Mouse (Mus musculus): ENCODE measurements at regions not wholly inside any gene's neighbourhood (a gene's known extent, or its start where the extent isn't known, plus 50 kb on each side); places are given as distances from the start of the nearest gene placed in this dataset.

- DNase-seq (ENCODE audit: low spot score) (no peak), ATAC-seq (ENCODE audit: low FRiP score, low TSS enrichment) (no peak)
- H3K27ac ChIP-seq (replicated peaks) = no peak overlapping the region
- no peaks in the 10 kb centered on the region for H3K4me1 ChIP-seq (replicated peaks; ENCODE audit: control insufficient read depth, insufficient read depth)
- no peaks in the 10 kb centered on the region for H3K36me3 ChIP-seq (ENCODE audit: control insufficient read depth, insufficient read depth, low read length)
- H3K27me3 ChIP-seq (ENCODE audit: control insufficient read depth, insufficient read depth, low read length) = no peaks in the 10 kb centered on the region
- WGBS = 63% methylated on average over 1 of the region's 1 CpGs
- TF ChIP-seq CTCF (IDR thresholded peaks at IDR 0.05; ENCODE audit: low read depth) (no peak), EP300 (optimal IDR thresholded peaks at IDR 0.05) (no peak)
- no peak overlapping the region for H3K4me2 ChIP-seq (replicated peaks; ENCODE audit: low read depth)
- H3K9ac ChIP-seq (ENCODE audit: low read length) = no peak overlapping the region
- no peaks in the 10 kb centered on the region for H3K9me3 ChIP-seq (ENCODE audit: control insufficient read depth, low read length)
- H3K4me3 ChIP-seq (ENCODE audit: low read depth, low read length) = no peak overlapping the region
Observed at GRCm38 (mm10) chr5:45036430-45036829, 236.9 kb upstream of the Ldb2 start.

GRCm38 (mm10) chr5:45033146-45033545 is 233.7 kb upstream of the Ldb2 start:
- Histone ChIP-seq H3K9ac (ENCODE audit: low read length) (no peak overlapping the region), H3K4me3 (ENCODE audit: low read depth, low read length) (no peak overlapping the region), H3K9me3 (ENCODE audit: control insufficient read depth, low read length) (no peaks in the 10 kb centered on the region), H3K36me3 (ENCODE audit: control insufficient read depth, insufficient read depth, low read length) (no peaks in the 10 kb centered on the region), H3K4me1 (replicated peaks; ENCODE audit: control insufficient read depth, insufficient read depth) (no peaks in the 10 kb centered on the region), H3K27me3 (ENCODE audit: control insufficient read depth, insufficient read depth, low read length) (no peaks in the 10 kb centered on the region), H3K27ac (replicated peaks) (no peak overlapping the region), H3K4me2 (replicated peaks; ENCODE audit: low read depth) (no peak overlapping the region)
- TF ChIP-seq CTCF (IDR thresholded peaks at IDR 0.05; ENCODE audit: low read depth) (no peak), EP300 (optimal IDR thresholded peaks at IDR 0.05) (no peak)
- DNase-seq (ENCODE audit: low spot score) = no peak
- ATAC-seq (ENCODE audit: low FRiP score, low TSS enrichment) = no peak
- 73% methylated on average over 1 of the region's 1 CpGs for WGBS

DNA sequence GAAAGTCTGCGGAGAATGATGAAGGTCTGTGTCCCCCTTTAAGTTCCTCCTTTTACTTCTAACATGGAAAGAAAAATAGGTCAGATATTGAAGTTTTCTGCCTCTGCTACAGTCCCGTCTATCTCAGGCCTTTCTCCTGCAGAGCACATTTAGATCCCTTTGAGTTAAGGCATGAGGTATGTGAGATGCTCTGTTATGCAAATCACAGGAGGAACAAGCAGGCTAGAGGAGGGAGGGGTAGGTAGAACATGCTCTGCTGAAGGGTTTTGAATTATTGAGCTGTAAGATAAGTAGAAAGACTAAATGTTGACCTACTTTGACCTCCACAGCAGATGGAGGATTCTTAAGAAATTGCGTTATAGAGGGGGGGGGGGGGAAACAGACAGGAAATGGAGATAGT is 228.4 kb upstream of the Ldb2 start:
- no peak overlapping the region for H3K9ac ChIP-seq (ENCODE audit: low read length)
- H3K9me3 ChIP-seq (ENCODE audit: control insufficient read depth, low read length) = no peaks in the 10 kb centered on the region
- no peak for TF ChIP-seq EP300 (optimal IDR thresholded peaks at IDR 0.05)
- no peaks in the 10 kb centered on the region for H3K36me3 ChIP-seq (ENCODE audit: control insufficient read depth, insufficient read depth, low read length)
- DNase-seq (ENCODE audit: low spot score) (no peak), ATAC-seq (ENCODE audit: low FRiP score, low TSS enrichment) (no peak)
- 46% methylated on average over 3 of the region's 3 CpGs for WGBS
- no peak overlapping the region for H3K4me2 ChIP-seq (replicated peaks; ENCODE audit: low read depth)
- H3K4me1 ChIP-seq (replicated peaks; ENCODE audit: control insufficient read depth, insufficient read depth) = no peaks in the 10 kb centered on the region
- no peak overlapping the region for H3K27ac ChIP-seq (replicated peaks)
- H3K4me3 ChIP-seq (ENCODE audit: low read depth, low read length) = no peak overlapping the region
- no peaks in the 10 kb centered on the region for H3K27me3 ChIP-seq (ENCODE audit: control insufficient read depth, insufficient read depth, low read length)

- no peak for DNase-seq (ENCODE audit: low spot score)
- Histone ChIP-seq H3K36me3 (ENCODE audit: control insufficient read depth, insufficient read depth, low read length) (no peaks in the 10 kb centered on the region), H3K9ac (ENCODE audit: low read length) (no peak overlapping the region), H3K4me2 (replicated peaks; ENCODE audit: low read depth) (no peak overlapping the region), H3K27ac (replicated peaks) (no peak overlapping the region), H3K27me3 (ENCODE audit: control insufficient read depth, insufficient read depth, low read length) (no peaks in the 10 kb centered on the region), H3K4me3 (ENCODE audit: low read depth, low read length) (no peak overlapping the region), H3K4me1 (replicated peaks; ENCODE audit: control insufficient read depth, insufficient read depth) (no peaks in the 10 kb centered on the region), H3K9me3 (ENCODE audit: control insufficient read depth, low read length) (no peaks in the 10 kb centered on the region)
- 82% methylated on average over 2 of the region's 2 CpGs for WGBS
- ATAC-seq (ENCODE audit: low FRiP score, low TSS enrichment) = no peak
- TF ChIP-seq EP300 (optimal IDR thresholded peaks at IDR 0.05) = no peak
- TF ChIP-seq CTCF (IDR thresholded peaks at IDR 0.05; ENCODE audit: low read depth) = no peak
Observed at GRCm38 (mm10) chr5:45025383-45025782, 225.9 kb upstream of the Ldb2 start.

- DNase-seq (ENCODE audit: low spot score) (no peak), ATAC-seq (ENCODE audit: low FRiP score, low TSS enrichment) (no peak)
- Histone ChIP-seq H3K9me3 (ENCODE audit: control insufficient read depth, low read length) (no peaks in the 10 kb centered on the region), H3K36me3 (ENCODE audit: control insufficient read depth, insufficient read depth, low read length) (no peaks in the 10 kb centered on the region), H3K27me3 (ENCODE audit: control insufficient read depth, insufficient read depth, low read length) (no peaks in the 10 kb centered on the region), H3K9ac (ENCODE audit: low read length) (no peak overlapping the region), H3K27ac (replicated peaks) (no peak overlapping the region), H3K4me2 (replicated peaks; ENCODE audit: low read depth) (no peak overlapping the region), H3K4me3 (ENCODE audit: low read depth, low read length) (no peak overlapping the region), H3K4me1 (replicated peaks; ENCODE audit: control insufficient read depth, insufficient read depth) (no peaks in the 10 kb centered on the region)
- no peak for TF ChIP-seq EP300 (optimal IDR thresholded peaks at IDR 0.05)
- TF ChIP-seq CTCF (IDR thresholded peaks at IDR 0.05; ENCODE audit: low read depth) = no peak
- WGBS = 72% methylated on average over 2 of the region's 2 CpGs
Observed at GRCm38 (mm10) chr5:45007930-45008329, 208.4 kb upstream of the Ldb2 start.

DNA sequence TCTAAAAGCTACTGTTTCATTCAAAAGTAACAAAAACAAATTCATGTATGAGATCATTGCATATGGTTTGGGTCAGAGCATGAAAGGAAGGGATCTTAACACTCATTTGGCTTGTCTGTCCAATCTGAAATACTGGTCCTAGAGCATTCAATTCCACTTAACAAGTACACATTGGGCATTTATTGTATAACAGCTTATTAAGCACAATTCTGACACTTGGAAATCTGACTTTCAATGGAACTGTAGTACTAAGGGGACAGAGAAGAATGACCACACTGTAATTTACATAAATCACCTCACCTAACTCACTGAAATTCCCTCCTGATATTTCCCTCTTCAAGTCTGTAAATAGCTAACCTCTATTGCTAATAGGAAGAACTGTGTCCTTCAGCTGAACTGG is 201.5 kb upstream of the Ldb2 start:
- H3K9ac ChIP-seq (ENCODE audit: low read length) = no peak overlapping the region
- H3K4me2 ChIP-seq (replicated peaks; ENCODE audit: low read depth) = no peak overlapping the region
- no peak overlapping the region for H3K4me3 ChIP-seq (ENCODE audit: low read depth, low read length)
- H3K27me3 ChIP-seq (ENCODE audit: control insufficient read depth, insufficient read depth, low read length) = no peaks in the 10 kb centered on the region
- ATAC-seq (ENCODE audit: low FRiP score, low TSS enrichment) = no peak
- no peaks in the 10 kb centered on the region for H3K4me1 ChIP-seq (replicated peaks; ENCODE audit: control insufficient read depth, insufficient read depth)
- TF ChIP-seq EP300 (optimal IDR thresholded peaks at IDR 0.05) (no peak), CTCF (IDR thresholded peaks at IDR 0.05; ENCODE audit: low read depth) (no peak)
- no peak overlapping the region for H3K27ac ChIP-seq (replicated peaks)
- no peaks in the 10 kb centered on the region for H3K9me3 ChIP-seq (ENCODE audit: control insufficient read depth, low read length)
- DNase-seq (ENCODE audit: low spot score) = no peak
- H3K36me3 ChIP-seq (ENCODE audit: control insufficient read depth, insufficient read depth, low read length) = no peaks in the 10 kb centered on the region

Measured in stomach, postnatal 0 days (tissue).